Mouse (Mus musculus) limb, embryonic 11.5 days (tissue): ENCODE measurements around the gene Tmem56. TPM values are rescaled to one million over a fixed set of nuclear protein-coding genes. Genes with fewer than 3 reads are reported as not detected.
A peak's percentile ranks its signal among the peaks of the same experiment; 100 is the strongest.

Source experiments
- ATAC-seq: fragments of 200-750 bp; cut with Nextera tagmentation; 2 replicates; pipeline ENCODE4 v1.8.0; 2017; ENCODE audit warnings: low read depth; ENCODE audit not compliant: insufficient number of reproducible peaks, low FRiP score, low TSS enrichment
- DNase-seq: peaks from one replicate; pipeline ENCODE4 v3.0.0-alpha.2; 2015; ENCODE audit warnings: low spot score
- H3K27ac ChIP-seq: fragments of 300-500 bp; sonication (generic); replicated peaks from 2 replicates; pipeline ENCODE4 v1.5.1; 2014; ENCODE audit warnings: low read depth, mild to moderate bottlenecking, low read length
- H3K27me3 ChIP-seq: fragments of 300-500 bp; sonication (generic); 2 replicates; pipeline ENCODE4 v1.6.1; 2014; ENCODE audit warnings: mild to moderate bottlenecking, low read length, mixed read lengths; ENCODE audit not compliant: control insufficient read depth, insufficient read depth
- H3K36me3 ChIP-seq: fragments of 300-500 bp; sonication (generic); 2 replicates; pipeline ENCODE4 v1.6.1; 2014; ENCODE audit warnings: mild to moderate bottlenecking, low read length, moderate library complexity, mixed read lengths; ENCODE audit not compliant: control insufficient read depth, insufficient read depth
- H3K4me1 ChIP-seq: fragments of 300-500 bp; sonication (generic); 2 replicates; pipeline ENCODE4 v1.6.1; 2014; ENCODE audit warnings: low read length, mixed read lengths; ENCODE audit not compliant: control insufficient read depth, insufficient read depth
- H3K4me2 ChIP-seq: fragments of 300-500 bp; sonication (generic); 2 replicates; pipeline ENCODE4 v1.6.1; 2014; ENCODE audit warnings: low read depth, mild to moderate bottlenecking, moderate library complexity; ENCODE audit not compliant: severe bottlenecking
- H3K4me3 ChIP-seq: fragments of 300-500 bp; sonication (generic); 2 replicates; pipeline ENCODE4 v1.5.1; 2014; ENCODE audit warnings: low read depth, low read length
- H3K9ac ChIP-seq: fragments of 300-500 bp; sonication (generic); 2 replicates; pipeline ENCODE4 v1.6.1; 2014; ENCODE audit warnings: mild to moderate bottlenecking, low read length
- H3K9me3 ChIP-seq: fragments of 300-500 bp; sonication (generic); 2 replicates; pipeline ENCODE4 v1.6.1; 2016; ENCODE audit warnings: low read length; ENCODE audit not compliant: control insufficient read depth
- WGBS: fragments of 180-500 bp; shearing (Covaris S2); extraction: QIAGEN DNeasy Blood & Tissue Kit; methylation state at CpG from one replicate; pipeline ENCODE4 v1.1.7; 2014; 5-methylcytosine and 5-hydroxymethylcytosine counted together
- polyA plus RNA-seq: library from polyadenylated mRNA; unstranded; fragments of >200 nt; fragmentation: Nextera tagmentation; extraction: Ambion mirVana; gene quantifications from 2 replicates; pipeline ENCODE4 v1.2.1, GENCODE M21; 2014

Gene Tmem56
- polyA plus RNA-seq, 1 experiment from 2014 or later: 0.95 TPM

DNA sequence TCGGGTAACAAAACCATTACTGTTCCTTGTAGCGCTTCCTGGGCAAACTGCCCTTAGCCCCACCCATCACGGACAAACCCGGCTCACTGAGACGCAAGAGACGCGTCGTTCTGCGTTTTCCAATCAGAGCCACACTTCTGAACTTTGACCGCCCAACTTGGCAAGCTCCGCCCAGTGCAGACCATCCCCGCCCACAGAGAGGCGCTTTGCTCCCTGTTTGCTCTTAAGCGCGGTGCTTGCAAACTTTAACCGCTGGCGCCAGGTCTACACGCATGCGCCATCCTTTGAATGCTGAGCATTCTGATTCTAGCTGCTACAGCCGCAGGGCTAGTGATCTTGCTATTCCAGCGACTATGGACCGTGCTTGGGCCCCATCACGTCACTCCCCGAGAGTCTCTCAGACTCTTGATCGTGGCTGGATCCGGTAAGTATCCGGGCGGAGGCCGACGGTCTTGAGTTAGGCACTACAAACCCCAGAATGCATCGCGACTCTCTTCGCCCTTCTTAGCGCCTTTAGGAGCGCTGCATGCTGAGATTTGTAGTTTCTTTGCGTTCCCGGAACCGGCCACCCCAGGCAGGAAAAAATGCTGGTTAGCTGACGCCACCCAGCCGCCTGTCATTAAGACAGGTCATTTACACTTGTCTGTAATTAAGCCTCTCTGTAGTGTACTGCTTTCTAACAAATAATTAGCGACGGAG is 8.8 kb upstream of the Tmem56 start, which contains the start of gene Alg14:
Alg14 (plus strand) TSS at position 214 of the 699 bp plus-strand sequence.
- peak within 1 kb of the TSS; percentile 54 for H3K4me3 ChIP-seq
- no peaks in the 10 kb centered on the region for H3K4me1 ChIP-seq
- no peaks in the 10 kb centered on the region for H3K36me3 ChIP-seq
- under 1% methylated on average over 42 of the region's 42 CpGs for WGBS
- H3K9me3 ChIP-seq: no peaks in the 10 kb centered on the region
- peak within 1 kb of the TSS; percentile 86; the same call in 1 of the 2 replicates for H3K27ac ChIP-seq
- peak; percentile 97 for ATAC-seq
- H3K4me2 ChIP-seq: peak within 1 kb of the TSS; percentile 55
- peak within 1 kb of the TSS; percentile 68 for H3K9ac ChIP-seq
- no peaks in the 10 kb centered on the region for H3K27me3 ChIP-seq
- DNase-seq: peak; percentile 95

GRCm38 (mm10) chr3:121291225-121291559 is 8.3 kb upstream of the Tmem56 start:
- no peaks in the 10 kb centered on the region for H3K27me3 ChIP-seq
- H3K4me2 ChIP-seq: peak overlapping the region; percentile 55
- ATAC-seq (no peak), DNase-seq (no peak)
- no peaks in the 10 kb centered on the region for H3K36me3 ChIP-seq
- H3K4me1 ChIP-seq: no peaks in the 10 kb centered on the region
- no peaks in the 10 kb centered on the region for H3K9me3 ChIP-seq
- peak overlapping the region; percentile 68 for H3K9ac ChIP-seq
- H3K27ac ChIP-seq: peak overlapping the region; percentile 65; the same call in 1 of the 2 replicates
- WGBS: 5% methylated on average over 7 of the region's 7 CpGs
- peak overlapping the region; percentile 54 for H3K4me3 ChIP-seq

DNA sequence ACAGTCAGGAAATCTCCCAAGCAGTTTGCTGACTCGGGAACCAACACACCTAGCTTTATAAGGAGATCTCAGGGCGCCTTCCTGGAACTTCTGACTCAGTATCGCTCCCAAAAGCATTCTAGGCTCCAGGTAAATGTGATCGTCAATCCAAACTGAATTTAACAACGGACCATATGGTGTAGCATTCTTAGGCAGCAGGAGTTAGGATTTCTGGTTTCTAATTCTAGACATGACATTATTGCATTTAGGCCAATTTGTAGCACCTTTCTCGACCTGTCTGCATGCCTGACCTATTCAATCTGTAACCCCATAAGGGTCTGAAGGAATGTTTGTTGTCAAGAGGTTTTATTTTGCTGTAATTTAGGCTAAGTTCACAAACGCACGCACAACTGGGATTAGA is 7.8 kb upstream of the Tmem56 start:
- no peaks in the 10 kb centered on the region for H3K36me3 ChIP-seq
- no peak overlapping the region for H3K4me3 ChIP-seq
- H3K4me1 ChIP-seq: no peaks in the 10 kb centered on the region
- H3K27me3 ChIP-seq: no peaks in the 10 kb centered on the region
- no peaks in the 10 kb centered on the region for H3K9me3 ChIP-seq
- no peak for DNase-seq
- no peak overlapping the region for H3K27ac ChIP-seq
- peak overlapping the region; percentile 68; the same call in 1 of the 2 replicates for H3K9ac ChIP-seq
- H3K4me2 ChIP-seq: peak overlapping the region; percentile 55
- ATAC-seq: no peak
- WGBS: 77% methylated on average over 8 of the region's 8 CpGs

- Histone ChIP-seq H3K27ac (no peak overlapping the region), H3K4me2 (no peak overlapping the region), H3K9ac (no peak overlapping the region), H3K36me3 (no peaks in the 10 kb centered on the region), H3K4me3 (no peak overlapping the region), H3K9me3 (no peaks in the 10 kb centered on the region), H3K4me1 (no peaks in the 10 kb centered on the region), H3K27me3 (no peaks in the 10 kb centered on the region)
- no peak for DNase-seq
- WGBS: 94% methylated on average over 2 of the region's 2 CpGs
- ATAC-seq: no peak
Observed at GRCm38 (mm10) chr3:121287151-121287550, 4.3 kb upstream of the Tmem56 start.

GRCm38 (mm10) chr3:121285219-121285618 is 2.3 kb upstream of the Tmem56 start:
- DNase-seq (no peak), ATAC-seq (no peak)
- Histone ChIP-seq H3K4me3 (no peak overlapping the region), H3K27ac (no peak overlapping the region), H3K4me2 (no peak overlapping the region), H3K4me1 (no peaks in the 10 kb centered on the region), H3K27me3 (no peaks in the 10 kb centered on the region), H3K9me3 (no peaks in the 10 kb centered on the region), H3K9ac (no peak overlapping the region), H3K36me3 (no peaks in the 10 kb centered on the region)
- 94% methylated on average over 6 of the region's 6 CpGs for WGBS

DNA sequence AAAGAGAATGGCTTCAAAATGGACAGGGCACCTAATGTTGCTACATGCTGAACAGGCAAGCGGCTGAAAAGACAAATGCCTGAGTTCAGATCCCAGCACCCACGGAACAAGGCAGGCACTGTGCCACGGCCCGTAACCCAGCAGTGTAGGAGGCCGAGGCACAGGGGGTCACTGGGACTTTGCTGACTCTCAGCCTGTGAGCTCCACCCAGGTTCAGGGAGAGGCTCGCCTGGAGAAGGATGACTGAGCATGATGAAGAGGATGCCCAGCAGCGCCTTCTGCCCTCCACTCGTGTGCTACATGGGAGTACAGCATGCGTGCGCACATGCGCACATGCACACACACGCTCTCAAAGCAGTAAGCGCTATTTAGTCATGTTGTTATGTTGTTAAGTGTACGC is 3.2 kb downstream of the Tmem56 start:
- H3K27me3 ChIP-seq: no peaks in the 10 kb centered on the region
- ATAC-seq (no peak), DNase-seq (no peak)
- H3K9ac ChIP-seq: no peak overlapping the region
- H3K4me2 ChIP-seq: no peak overlapping the region
- no peaks in the 10 kb centered on the region for H3K9me3 ChIP-seq
- H3K4me1 ChIP-seq: no peaks in the 10 kb centered on the region
- H3K4me3 ChIP-seq: no peak overlapping the region
- H3K27ac ChIP-seq: no peak overlapping the region
- WGBS: 87% methylated on average over 14 of the region's 14 CpGs
- no peaks in the 10 kb centered on the region for H3K36me3 ChIP-seq

- Histone ChIP-seq H3K4me1 (no peaks in the 10 kb centered on the region), H3K27ac (no peak overlapping the region), H3K4me3 (no peak overlapping the region), H3K9me3 (no peaks in the 10 kb centered on the region), H3K9ac (no peak overlapping the region), H3K4me2 (no peak overlapping the region), H3K27me3 (no peaks in the 10 kb centered on the region), H3K36me3 (no peaks in the 10 kb centered on the region)
- no peak for DNase-seq
- 82% methylated on average over 4 of the region's 4 CpGs for WGBS
- no peak for ATAC-seq
Observed at GRCm38 (mm10) chr3:121277557-121277956, 5.3 kb downstream of the Tmem56 start.

DNA sequence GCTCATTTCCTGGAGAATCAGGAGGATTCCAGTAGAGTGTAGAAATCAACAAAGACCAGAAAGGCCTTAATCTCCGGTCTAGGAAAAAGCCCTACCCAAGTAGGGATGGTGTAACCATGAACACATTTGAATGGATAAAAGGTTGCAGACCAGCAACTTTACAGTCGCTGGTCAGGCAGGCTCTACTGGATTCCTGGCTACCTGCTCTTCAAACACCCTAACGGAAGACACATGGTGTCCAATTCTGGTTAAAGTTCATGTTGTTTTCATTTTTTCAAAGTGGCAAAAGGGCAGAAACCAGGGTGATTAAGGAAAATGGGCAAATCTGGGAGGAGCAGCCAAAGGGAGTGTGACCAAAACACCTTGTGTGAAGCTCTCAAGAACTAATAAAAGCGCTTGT is 5.9 kb downstream of the Tmem56 start:
- no peak for ATAC-seq
- DNase-seq: no peak
- Histone ChIP-seq H3K36me3 (no peaks in the 10 kb centered on the region), H3K4me1 (no peaks in the 10 kb centered on the region), H3K9ac (no peak overlapping the region), H3K9me3 (no peaks in the 10 kb centered on the region), H3K27me3 (no peaks in the 10 kb centered on the region), H3K4me3 (no peak overlapping the region), H3K27ac (no peak overlapping the region), H3K4me2 (no peak overlapping the region)
- WGBS: 69% methylated on average over 4 of the region's 4 CpGs

DNA sequence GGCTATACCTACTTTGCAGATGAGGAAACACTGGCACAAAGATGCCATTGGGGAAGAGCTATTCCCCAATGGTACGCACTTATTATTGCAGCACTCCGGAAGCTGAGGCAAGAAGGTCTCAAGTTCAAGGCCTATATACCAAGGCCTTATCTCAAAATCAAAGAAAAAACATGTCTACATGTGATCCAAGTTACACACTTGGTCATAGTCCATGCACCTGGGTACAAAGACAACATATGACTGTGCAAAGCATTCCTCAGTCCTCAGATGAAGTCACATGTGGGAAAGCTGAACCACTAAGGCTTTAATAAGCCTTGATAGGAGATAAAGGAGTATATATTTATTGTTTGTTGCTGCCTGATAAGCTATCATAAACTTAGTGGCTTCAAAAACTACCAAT is 8.9 kb downstream of the Tmem56 start:
- Histone ChIP-seq H3K4me3 (no peak overlapping the region), H3K36me3 (no peaks in the 10 kb centered on the region), H3K4me2 (no peak overlapping the region), H3K27ac (no peak overlapping the region), H3K27me3 (no peaks in the 10 kb centered on the region), H3K4me1 (no peaks in the 10 kb centered on the region), H3K9ac (no peak overlapping the region), H3K9me3 (no peaks in the 10 kb centered on the region)
- DNase-seq (no peak), ATAC-seq (no peak)
- 93% methylated on average over 2 of the region's 2 CpGs for WGBS
